Mouse (Mus musculus) megakaryocyte, adult 5-6 weeks (primary cell): Measurements from ENCODE around the gene Itgb5. TPM values are rescaled to one million over a fixed set of nuclear protein-coding genes. Genes with fewer than 3 reads are reported as not detected.

Experiments used
- ATAC-seq: 2 replicates; pipeline ENCODE4 v1.8.0; 2016; ENCODE audit warnings: mild to moderate bottlenecking, inconsistent platforms; ENCODE audit not compliant: poor library complexity, severe bottlenecking
- total RNA-seq, 2 experiments: library from RNA; stranded (forward) in 1 of 2; stranded (reverse) in 1 of 2; fragments of 153-499, 151-499 nt in 1 of 2; fragments of 221-1000, 200-1000 nt in 1 of 2; gene quantifications; 2 replicates each; pipeline versions ENCODE4 v1.2.3 to v1.2.4; 2015 to 2017

The Itgb5 gene
- total RNA-seq, 2 experiments from 2014 or later, result 11.8 to 17.2 TPM

DNA sequence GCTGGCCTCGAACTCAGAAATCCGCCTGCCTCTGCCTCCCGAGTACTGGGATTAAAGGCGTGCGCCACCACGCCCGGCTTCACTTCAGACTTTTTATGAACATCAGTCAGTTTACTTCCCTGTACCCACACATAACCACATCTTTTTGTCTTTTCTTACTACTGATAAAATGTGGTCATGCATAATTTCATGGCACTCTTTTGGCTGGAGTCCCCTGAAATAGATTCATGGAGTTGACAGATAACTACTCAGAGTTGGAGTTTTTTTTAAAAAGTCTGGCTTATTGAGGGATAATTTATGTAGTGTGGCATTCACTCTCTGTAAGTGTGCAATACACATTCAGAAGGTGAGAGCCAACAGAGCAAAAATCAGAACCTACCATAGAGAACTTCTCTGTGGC, 67.3 kb downstream of the Itgb5 start:
- no peak for ATAC-seq

DNA sequence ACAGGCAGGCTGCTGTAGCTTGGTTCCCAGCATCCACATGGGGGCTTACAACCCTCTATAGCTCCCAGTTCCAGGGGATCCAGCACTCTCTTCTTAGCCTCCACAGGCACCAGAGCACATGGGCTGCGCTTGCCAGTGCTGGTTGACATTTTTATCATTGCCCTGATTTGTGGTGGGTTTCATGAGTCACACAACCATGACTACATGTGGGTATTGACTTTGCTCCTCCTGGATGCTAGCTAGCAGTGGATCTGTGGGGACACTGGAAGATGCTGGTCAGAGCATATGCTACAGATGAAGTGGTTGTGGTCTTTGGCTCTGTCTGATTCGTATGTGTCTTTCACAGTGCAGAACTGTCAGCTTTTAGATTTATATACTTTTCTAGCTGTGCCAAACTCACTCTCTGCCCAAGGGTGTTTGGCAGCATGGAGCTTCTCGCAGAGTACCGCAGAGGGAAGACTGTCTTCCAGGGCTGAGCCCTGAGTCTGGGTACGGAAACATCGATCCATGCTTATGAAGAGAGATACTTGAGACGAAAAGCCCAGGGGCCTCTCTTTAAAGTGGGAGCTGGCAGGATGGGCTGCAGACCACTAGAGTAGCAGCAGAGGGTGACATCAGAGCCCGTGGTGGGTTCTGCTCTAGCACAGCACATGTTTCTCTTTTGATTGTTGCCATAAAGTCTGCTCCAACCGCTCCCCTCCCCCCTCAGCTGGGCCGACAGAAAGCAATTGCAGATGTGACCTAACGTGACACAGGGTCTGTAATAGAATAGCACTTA, 74.4 kb downstream of the Itgb5 start:
- no peak for ATAC-seq

DNA sequence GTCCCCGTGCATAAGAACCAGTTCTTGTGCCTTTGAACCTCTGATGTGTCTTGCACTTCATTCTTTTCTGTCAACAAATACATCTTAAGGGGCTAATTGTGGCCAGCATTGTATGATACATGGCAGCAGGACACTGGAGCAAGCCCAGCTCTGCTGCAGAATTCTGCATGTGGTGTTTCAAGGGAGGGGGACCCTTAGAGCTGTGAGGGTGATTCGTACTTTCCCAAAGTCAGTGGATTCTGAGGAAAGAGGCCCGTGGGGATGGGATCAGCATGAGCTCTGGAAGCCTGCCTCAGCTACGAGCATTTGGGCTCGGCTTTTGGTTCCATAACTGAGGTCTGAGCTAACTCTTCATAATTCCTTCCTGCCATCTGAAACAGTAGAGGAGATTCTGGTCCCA, 75.1 kb downstream of the Itgb5 start:
- ATAC-seq, result no peak

DNA sequence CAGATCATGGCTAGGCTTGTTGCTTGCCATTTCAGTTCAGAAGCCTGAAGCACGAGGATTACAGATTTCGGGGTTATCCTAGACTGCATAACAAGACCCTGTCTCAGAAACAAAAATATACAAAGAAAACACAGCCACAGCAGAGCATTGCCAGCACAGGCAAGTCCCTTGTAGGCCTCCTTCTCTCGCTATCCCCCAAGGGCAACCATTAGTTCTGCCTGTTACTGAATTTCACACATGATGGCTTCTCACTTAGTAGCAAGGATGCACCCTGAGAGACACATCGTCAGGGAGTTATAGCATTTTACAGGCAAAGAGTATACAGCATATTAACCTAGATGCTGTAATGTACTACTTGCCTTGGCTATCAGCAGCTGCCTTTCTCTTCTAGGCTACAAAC, 78.8 kb downstream of the Itgb5 start:
- no peak for ATAC-seq

DNA sequence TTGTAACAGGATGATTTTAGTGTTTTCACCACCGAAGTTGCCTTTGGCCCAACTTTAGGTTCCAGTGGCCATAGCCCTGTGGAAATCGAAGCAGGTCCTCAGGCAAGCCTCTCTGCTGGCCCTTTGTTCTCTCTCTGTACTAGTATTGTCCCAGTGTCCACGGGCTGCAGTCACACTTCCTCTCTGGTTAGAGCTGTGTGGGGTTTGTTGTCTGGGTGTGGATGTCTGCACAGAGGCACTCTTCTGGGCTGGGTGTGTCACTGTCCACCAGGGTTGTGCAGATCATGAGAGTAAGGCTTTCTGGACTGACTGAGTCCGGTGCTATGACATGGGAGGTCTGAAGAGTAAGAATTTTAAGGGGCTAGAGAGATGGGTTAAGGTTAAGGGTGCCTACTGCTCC, 85.5 kb downstream of the Itgb5 start:
- peak; percentile 90 for ATAC-seq

DNA sequence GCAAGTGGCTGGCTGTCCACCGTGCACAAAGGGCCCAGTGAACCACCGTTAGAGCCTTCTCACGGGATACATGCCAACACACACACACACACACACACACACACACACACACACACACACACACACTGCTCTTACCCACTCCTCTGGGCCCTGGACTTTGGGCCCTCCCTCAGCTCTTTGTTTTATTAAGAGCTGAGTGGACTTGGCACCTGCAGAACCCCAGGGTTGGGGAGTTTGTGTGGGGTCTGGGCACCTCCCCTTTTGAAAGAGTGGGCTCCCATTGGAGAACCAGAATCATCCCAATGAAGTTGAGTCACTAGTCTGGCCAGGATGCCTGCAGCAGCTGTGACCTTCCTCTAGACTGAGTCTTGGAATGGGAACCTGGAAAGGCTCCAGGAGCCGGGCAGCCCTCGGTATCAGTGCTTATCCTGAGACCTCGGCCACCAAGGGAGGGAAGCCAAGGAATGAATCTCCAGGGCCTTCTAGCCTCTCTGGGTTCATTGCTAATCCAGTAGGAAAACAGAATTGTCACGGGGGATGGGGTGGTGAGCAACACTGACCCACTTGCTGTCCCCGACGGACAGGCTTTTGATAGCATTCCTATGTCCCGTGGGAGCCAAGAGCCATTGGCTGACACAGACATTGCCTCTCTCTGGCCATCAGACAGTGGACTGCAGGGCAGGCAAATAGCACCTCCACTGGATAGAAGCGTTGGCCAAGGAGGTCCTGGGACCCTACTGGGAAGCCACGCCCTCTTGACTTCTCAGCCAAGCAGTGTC, 87.2 kb downstream of the Itgb5 start:
- ATAC-seq, result no peak

DNA sequence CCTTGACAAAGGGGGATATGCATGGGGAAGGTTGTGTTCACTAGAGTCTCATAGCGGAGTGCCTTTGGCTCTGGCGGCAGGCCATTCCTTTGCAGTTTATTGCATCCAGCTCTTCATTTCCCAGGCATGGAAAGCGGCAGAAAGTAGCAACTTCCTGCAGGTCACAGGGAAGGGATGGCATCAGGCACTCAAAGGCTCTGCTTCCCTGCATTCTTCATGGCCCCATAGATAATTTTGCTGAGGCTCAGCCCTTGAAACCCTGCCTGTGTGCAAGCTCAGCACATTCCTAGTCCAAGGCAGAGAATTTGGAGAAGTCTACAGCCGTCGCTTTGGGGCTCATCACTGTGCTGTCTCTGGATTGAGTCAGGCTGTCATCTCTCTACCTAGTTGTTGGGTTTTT, 87.9 kb downstream of the Itgb5 start:
- ATAC-seq, result no peak

DNA sequence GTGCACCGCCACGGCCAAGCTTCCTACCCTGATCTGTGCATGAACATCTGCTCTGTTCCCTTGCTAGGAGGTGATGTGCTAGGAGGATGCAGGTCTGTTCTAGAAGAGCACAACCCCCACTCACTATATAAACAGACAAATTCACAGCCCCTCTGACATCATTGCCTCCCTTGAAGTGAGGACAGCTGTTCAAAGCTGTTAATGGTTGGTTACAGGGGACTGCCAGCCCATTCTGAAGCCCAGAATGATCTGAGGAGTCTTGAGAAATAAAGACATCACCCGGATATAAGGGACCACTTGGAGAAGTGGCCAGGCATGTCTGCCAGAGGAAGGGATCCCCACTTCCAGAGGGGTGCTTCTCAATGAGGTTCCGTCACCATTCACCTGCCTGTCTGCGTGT, 88.5 kb downstream of the Itgb5 start:
- no peak for ATAC-seq

DNA sequence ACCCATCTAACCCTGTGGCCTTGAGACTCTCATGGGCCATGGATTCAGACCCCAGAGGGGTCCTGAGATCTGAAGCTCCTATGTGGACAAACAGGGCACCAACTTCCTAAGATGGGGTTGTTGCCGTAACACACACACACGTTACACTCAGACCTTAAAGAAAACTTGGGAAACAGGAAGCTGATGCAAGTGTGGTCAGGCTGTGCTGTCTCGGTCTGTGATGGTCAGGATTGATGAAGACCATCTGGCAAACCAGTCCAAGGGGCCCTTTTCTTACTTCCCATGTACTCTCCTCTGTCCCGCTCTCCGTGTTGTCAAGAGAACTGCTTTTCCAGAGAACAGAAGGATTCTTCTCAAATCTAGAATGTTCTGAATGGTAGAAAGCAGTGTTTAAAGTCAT, 92.0 kb downstream of the Itgb5 start:
- peak; percentile 56 for ATAC-seq

DNA sequence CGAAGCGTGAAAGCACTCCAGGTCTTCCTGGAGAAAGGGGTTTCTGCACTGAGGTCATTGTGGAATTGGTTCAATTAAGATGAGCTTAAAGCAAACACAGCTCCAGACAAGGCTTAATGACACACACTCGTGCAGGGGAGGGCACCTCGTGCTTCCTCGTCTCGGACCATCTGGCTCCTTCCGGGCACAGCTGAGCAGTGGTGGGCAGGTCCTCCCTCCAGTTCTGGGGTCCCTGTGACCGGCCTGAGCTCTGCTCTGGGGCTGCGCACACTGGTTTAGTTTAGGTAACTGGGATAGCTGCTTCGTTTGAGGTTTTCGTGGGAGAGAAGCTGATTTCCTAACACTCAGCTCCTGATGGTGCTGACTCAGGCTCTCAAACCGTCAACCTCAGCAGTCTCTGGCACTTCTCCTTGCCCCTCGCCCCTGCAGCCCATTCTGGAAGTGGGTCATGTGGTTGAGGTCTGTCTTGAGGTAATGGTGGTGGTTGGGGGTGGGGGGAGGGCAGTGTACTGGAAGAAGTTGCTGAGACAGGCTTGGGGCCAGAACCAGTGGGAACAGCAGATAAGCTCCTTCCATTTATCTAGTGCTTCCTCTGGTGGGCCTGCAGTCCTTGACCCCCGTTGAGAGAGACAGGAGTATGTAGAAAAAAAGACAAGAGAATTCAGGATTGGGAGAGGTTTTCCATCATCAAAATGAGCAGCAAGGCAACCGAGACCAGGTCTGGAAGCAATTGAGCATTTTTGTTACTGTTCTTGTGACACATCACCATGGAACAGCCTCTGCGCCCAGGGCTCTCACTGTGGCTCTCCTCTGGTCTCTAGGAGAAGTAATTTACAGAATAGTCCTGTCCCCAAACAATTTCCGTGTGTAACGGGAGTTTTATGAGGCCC, 92.9 kb downstream of the Itgb5 start:
- peak; percentile 74 for ATAC-seq

DNA sequence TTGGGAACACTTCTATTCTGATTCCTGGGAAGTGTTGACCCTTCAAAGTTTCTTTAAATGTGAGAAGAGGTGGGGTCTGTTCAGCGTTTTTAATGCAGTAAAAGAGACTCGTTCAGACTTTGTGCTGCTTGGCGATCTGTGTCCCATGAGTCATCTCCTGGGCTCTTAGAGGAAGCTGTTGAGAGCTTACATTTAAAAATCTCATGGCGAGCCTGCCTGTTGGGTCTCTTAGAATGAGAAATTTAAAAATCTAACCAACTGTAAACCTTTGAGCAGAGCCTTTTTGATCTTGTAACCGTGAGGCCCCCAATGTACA, 93.5 kb downstream of the Itgb5 start:
- no peak for ATAC-seq

DNA sequence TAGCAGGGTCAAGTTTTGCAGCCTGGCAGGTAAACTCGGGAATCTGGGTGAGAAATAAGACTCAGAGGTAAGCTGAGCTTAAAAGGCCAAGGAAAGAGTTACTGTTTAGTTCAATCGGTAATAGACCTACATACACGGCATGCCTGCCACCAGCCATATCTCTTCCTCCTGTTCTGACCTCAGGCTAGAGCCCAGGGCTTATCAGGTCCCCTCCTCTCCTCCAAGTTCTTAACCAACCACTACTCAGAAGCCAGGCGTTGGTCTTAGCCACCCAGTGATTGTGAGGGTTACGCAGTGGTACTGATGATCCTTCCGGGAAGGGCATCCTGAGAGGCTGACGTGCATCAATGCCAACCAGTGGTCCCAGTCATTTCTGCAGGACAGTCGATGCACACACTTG, 94.3 kb downstream of the Itgb5 start:
- no peak for ATAC-seq

DNA sequence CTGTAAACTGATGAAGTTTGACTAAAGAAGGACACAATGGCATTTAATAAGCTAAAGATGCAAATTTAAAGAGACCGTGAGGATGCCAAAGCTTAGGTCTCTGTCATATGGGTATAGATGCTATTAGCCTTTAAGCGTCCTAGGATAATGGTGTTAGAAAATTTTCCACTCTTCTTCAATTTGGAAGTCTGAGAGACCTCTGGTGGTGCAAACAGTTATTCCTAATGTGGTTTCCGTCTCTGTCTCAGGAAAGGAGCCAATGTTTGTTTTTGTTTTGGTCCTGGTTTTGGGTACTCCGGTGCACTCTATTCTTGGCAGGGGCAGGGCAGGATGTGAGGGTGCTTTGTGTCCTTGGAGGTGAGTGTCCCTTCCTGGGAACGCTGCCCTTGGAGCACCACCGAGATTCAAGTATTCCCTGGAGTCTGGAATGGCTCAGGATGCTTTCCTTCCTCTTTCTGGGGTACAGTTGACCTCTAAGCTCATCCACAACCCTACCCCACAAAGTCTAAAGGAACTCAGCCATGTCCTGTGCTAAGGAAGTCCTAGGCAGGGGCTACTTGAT, 97.9 kb downstream of the Itgb5 start:
- no peak for ATAC-seq

DNA sequence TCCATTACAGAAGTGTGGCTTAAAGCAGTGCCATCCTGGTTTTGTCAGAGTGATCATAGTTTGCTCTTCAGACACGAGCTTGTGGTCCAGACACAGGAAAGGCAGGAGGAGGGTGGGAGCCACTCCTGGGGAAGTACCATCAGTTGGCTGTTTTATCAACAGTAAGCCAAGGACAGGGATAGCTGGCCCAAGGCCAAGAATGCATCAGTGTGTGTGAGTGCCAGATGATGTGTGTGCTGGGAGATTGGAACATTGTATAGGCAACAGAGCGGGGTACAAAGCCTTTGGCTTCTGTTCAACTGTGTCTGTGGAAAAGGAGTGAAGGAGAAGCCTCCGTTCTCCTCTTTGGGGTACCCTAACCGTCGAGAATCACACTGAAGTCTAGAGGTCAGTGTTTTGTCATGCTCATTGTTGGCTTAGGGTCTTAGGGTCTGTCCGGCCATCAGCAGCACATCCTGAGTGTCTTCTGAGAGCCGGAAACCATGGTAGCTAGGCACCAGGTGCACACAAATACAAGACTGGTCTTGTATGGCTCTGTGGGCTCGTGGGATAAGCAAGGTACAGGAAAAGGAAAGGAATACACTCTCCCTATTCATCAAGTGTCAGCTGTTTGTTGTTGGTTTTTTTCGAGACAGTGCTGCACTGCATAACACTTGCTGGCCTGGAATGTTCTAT, 99.5 kb downstream of the Itgb5 start:
- ATAC-seq, result no peak

DNA sequence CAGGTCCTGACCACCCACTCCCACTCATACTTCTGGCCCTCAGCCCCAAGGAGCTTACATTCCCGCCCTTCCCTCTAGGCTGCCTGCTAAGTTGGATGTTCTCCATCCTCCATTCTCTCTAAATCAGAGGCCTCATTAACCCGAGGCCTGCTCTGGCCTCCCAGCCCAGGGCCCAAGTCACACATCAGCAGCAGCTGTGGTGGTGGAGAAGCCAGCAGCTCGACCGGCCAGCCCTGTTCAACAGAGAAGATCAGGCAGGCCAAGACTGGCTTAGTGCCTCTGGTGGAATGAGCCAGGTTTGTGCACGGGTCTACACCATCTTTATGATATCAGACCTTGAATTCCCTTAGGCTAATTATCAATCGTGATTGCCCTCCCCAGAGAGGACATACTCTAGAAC, 101.3 kb downstream of the Itgb5 start:
- no peak for ATAC-seq

DNA sequence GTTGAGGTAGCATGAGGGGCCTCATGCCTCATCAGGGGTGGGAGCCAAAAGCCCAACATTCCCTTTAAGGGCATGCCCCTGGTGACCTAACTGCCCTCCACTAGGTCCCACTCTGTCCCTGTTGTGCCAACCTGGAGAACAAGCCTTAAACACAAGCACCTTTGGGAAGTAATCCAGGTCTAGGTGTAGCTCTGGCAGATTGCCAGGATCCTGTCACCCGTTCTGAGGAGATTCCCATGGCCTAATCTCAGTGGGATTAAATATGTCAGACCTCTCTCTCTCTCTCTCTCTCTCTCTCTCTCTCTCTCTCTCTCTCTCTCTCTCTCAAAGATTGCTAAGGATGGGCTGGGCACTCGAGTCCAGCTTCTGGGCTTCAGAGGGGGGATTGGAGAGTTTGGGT, 102.2 kb downstream of the Itgb5 start:
- no peak for ATAC-seq

DNA sequence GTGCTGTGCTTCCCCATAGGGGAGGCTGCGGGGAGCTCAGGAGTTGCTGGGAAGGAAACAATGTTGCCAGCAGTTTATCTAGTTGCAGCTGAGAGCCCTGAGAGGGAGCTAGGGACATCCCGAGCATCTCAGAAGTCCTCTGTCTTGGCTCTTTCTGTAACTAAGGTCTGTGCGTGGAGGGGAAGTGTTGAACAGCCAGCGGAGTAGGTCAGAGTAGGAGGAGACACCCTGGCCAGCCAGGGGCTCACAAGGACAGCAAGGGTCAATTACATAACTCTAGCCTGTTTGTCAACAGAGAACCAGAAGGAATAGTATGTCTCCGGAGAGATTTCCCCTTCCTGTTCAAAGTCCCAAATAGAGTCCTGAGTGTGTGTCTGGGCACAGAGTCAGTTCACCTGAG, 102.7 kb downstream of the Itgb5 start:
- no peak for ATAC-seq

DNA sequence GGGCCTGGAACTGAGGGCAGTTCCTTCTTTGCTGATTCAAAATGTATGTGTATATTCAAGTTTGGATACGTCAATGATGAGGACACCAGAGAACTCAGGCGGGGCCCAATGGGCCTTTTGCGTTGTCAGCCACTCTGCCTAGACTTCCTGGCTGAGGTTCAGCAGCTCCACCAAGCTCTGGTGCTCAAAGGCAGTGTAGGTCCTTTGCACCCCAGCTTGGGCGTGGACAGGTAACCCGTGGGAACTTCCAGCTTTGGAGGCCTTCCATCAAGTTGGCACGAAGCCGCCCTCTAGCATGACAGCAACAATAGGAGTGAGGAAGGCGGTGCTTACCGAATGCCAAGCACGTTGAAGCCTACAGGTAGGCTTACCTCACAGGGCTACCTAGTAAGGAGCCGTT, 103.9 kb downstream of the Itgb5 start:
- no peak for ATAC-seq

DNA sequence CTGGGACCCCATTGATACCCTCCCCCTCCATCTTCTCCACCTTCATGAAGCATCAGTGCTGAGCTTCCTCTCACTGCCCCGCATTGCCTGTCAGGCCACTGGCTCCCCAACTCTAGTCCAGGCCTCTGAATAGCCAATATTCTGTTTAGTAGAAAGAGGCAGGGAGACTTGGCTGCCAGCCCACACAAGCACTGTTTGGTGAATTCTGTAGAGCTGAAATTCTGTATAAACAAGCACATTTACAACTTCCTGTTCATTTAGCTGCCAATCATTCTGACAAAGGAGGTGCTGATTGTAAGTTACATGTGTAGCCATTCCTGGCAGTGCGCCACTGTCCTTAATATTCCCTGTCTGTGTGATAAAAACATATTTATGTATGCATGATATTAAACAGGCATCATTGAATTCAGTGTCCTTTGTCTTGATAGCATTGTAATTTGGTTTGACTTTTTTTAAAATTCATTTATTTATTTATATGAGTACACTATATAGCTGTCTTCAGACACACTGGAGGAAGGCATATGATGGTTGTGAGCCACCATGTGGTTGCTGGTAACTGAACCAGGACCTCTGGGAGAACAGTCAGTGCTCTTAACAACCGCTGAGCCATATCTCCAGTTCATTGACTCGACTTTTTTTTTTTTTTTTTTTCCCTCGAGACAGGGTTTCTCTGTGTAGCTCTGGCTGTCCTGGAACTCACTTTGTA, 105.4 kb downstream of the Itgb5 start:
- ATAC-seq, result no peak

DNA sequence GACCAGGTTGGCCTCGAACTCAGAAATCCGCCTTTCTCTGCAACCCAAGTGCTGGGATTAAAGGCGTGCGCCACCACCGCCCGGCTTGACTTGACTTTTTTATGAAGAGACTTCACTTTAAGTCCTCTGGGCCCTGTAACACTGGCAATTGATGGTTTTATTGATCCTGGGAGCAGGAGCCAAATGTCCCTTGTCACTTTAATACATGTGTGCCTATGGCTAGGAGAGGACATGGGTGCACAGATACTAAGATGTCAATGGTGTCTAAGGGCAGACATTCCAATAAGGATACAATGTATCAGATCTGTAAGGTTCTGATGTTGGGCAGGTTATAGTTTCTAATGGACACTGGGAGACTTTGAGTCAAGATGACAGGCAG, 105.9 kb downstream of the Itgb5 start:
- no peak for ATAC-seq
